In the genomic region with DNA sequence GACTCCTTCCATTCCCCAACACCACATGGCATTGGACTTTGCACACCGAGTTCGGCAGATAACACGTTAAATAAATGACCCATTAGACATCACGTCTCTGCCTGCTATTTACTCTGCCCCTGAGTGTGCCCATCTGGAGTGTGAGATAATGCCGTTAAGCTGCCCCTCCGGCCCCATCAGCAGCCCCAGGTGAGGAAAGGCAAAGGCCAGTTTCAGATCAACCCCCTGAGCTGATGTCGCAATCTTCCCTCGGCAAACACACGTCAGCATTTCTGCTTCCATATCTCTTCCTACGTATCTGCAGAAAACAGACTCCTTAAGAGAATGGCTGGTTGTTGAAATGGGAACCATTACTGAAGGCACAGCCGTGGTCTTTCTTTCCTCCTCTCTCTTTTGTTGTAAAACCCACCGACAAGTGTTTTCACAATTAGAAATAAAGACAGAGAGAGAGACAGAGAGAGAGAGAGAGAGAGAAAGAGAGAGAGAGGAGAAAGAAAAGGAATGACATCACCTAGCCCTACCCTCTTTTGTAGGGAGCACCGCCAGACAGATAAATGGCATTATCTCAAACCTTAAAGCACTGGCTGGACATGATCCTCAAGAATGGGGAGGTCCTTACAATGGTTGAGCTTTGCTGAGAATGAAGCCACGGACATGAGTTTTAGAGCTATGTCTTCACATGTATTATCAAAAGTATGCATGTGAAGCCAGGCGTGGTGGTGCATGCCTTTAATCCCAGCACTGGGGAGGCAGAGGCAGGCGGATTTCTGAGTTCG, we compare ENCODE assay signal across 11 mouse cellular contexts. TPM values are rescaled to one million over a fixed set of nuclear protein-coding genes. Genes with fewer than 3 reads are reported as not detected.
DNase-seq lines count a peak whose midpoint lies in the region; TF ChIP-seq lines count a peak whose summit lies in the region.
"Had no signal": no experiment of that assay in that cellular context is flagged by ENCODE, and none has a peak within 500 bp of the region (broad histone marks: within the 10 kb centered on the region; RNA-seq: fewer than 3 reads in every experiment).

No protein-coding gene starts in this region.

- H3K4me3 ChIP-seq in lung, adult 2 months (replicated peaks; ENCODE audit: extremely low read depth, low read depth, low read length): peak overlapping the region; percentile 4
- H3K4me3 ChIP-seq: embryonic facial prominence, embryonic 15.5 days had no signal

- H3K4me1 ChIP-seq in lung, adult 2 months (ENCODE audit: control insufficient read depth, insufficient read depth, low read length): no peaks in the 10 kb centered on the region; the same call in 1 of the 2 replicates

- WGBS in lung, adult 2 months: 40% methylated on average over 17 of the region's 17 CpGs

- TF ChIP-seq POLR2A in lung, adult 2 months (IDR thresholded peaks at IDR 0.05; ENCODE audit: borderline replicate concordance, extremely low read depth, low read depth, low read length): no peak

- no peak for TF ChIP-seq CTCF in lung, adult 2 months (IDR thresholded peaks at IDR 0.05; ENCODE audit: insufficient read depth, low read length)

- DNase-seq in spleen, postnatal 14 days (ENCODE audit: low spot score in 2 of 2): peak; percentile 27 to 45
- DNase-seq in spleen, adult 12 weeks (ENCODE audit: low spot score): no peak
- DNase-seq in induced T-regulatory cell, adult 2 months (ENCODE audit: low read depth): peak; percentile 63
- DNase-seq in lung, adult 2 months: no peak
- peak; percentile 92 for DNase-seq in yolk sac, embryonic 10.5 days (ENCODE audit: low spot score)
- DNase-seq in layer of hippocampus, adult 18-20 months (ENCODE audit: low spot score in 2 of 2): no peak
- no peak for DNase-seq in adrenal gland, postnatal 25 days
- DNase-seq in MN1 (ENCODE audit: low spot score): no peak

RNA-seq across cellular contexts. Expression of gene Agfg1, which starts 23.2 kb away (rescaled TPM):
- polyA plus RNA-seq in lung, adult 2 months (2012; rRNA removed): 51.1 and 70.6 TPM in 2 replicates
- 10 to 100 TPM; 69.3 to 74.0 TPM for total RNA-seq in layer of hippocampus, adult 18-20 months (2021)
- total RNA-seq in adrenal gland, postnatal 25 days (2021): 56.4 and 58.6 TPM in 2 replicates

RNA-seq across cellular contexts. Expression of gene Gm47791, which starts 45.1 kb away (rescaled TPM):
- not detected in 2 replicates for polyA plus RNA-seq in lung, adult 2 months (2012; rRNA removed)
- not detected for total RNA-seq in layer of hippocampus, adult 18-20 months (2021)
- total RNA-seq in adrenal gland, postnatal 25 days (2021): not detected in 2 replicates
- polyA plus RNA-seq: limb, embryonic 14.5 days; Patski had no signal

RNA-seq across cellular contexts. Expression of gene Tm4sf20, which starts 47.9 kb away (rescaled TPM):
- polyA plus RNA-seq in lung, adult 2 months (2012; rRNA removed): 0.36 TPM in 1 of 2 replicates, not detected in the other
- total RNA-seq in layer of hippocampus, adult 18-20 months (2021): not detected
- total RNA-seq in adrenal gland, postnatal 25 days (2021): not detected in 2 replicates
- polyA plus RNA-seq: limb, embryonic 14.5 days had no signal

Comparison
In these comparisons a context has a peak if more than half of its experiments do, and no peak if none do; other contexts are left out.
1. DNase-seq: peak in spleen, postnatal 14 days (2 of 2), induced T-regulatory cell, adult 2 months (single experiment) and yolk sac, embryonic 10.5 days (single experiment); none in spleen, adult 12 weeks (single experiment), lung, adult 2 months (single experiment), layer of hippocampus, adult 18-20 months (0 of 2), adrenal gland, postnatal 25 days (single experiment) and MN1 (single experiment).